Mouse (Mus musculus) cerebellum, adult 9-10 months (tissue): ENCODE results near the gene Arhgap33.

ENCODE experiments used
- DNase-seq: peaks from one replicate; pipeline ENCODE4 v3.0.0; 2022

Arhgap33 gene

GRCm38 (mm10) chr7:30534633-30535577, at the start of gene Arhgap33:
TSS of gene Arhgap33 (minus strand) at chr7:30535060.
- peak; percentile 96 for DNase-seq

GRCm38 (mm10) chr7:30584339-30584738, 49.5 kb upstream of the Arhgap33 start:
- DNase-seq: no peak

- DNase-seq: no peak
These were observed 46.7 kb upstream of the Arhgap33 start for GRCm38 (mm10) chr7:30581547-30581946.

GRCm38 (mm10) chr7:30579950-30580349, 45.1 kb upstream of the Arhgap33 start:
- no peak for DNase-seq

- peak; percentile 88 for DNase-seq
These were observed 38.1 kb upstream of the Arhgap33 start for GRCm38 (mm10) chr7:30572969-30573368.

- no peak for DNase-seq
These were observed 37.5 kb upstream of the Arhgap33 start for GRCm38 (mm10) chr7:30572389-30572788.

GRCm38 (mm10) chr7:30567555-30567954, 32.7 kb upstream of the Arhgap33 start:
- peak; percentile 29 for DNase-seq

- peak; percentile 38 for DNase-seq
These were observed 31.2 kb upstream of the Arhgap33 start for GRCm38 (mm10) chr7:30566033-30566432.

GRCm38 (mm10) chr7:30564970-30565571, 30.2 kb upstream of the Arhgap33 start, which contains the start of gene Igflr1:
TSS of gene Igflr1 (plus strand) at chr7:30565427.
- peak; percentile 60 for DNase-seq

GRCm38 (mm10) chr7:30563906-30564280, 29.0 kb upstream of the Arhgap33 start:
- DNase-seq: no peak

- DNase-seq: peak; percentile 97
These were observed 28.5 kb upstream of the Arhgap33 start, which contains the start of the genes U2af1l4, Gm49396 and Psenen for GRCm38 (mm10) chr7:30563117-30563905. TSS of gene U2af1l4 (plus strand) at chr7:30563301. TSS of gene Gm49396 (plus strand) at chr7:30563344. TSS of gene Psenen (minus strand) at chr7:30563627.

- no peak for DNase-seq
These were observed 27.8 kb upstream of the Arhgap33 start for GRCm38 (mm10) chr7:30562526-30563116.

GRCm38 (mm10) chr7:30560296-30560695, 25.4 kb upstream of the Arhgap33 start:
- peak; percentile 61 for DNase-seq

GRCm38 (mm10) chr7:30559443-30559954, 24.6 kb upstream of the Arhgap33 start, which contains the start of gene Lin37:
TSS of gene Lin37 (minus strand) at chr7:30559838.
- peak; percentile 100 for DNase-seq

GRCm38 (mm10) chr7:30558656-30559442, 24.0 kb upstream of the Arhgap33 start:
- DNase-seq: peak; percentile 54

- peak; percentile 45 for DNase-seq
These were observed 23.1 kb upstream of the Arhgap33 start for GRCm38 (mm10) chr7:30557901-30558514.

- no peak for DNase-seq
These were observed 22.2 kb upstream of the Arhgap33 start for GRCm38 (mm10) chr7:30556894-30557536.

GRCm38 (mm10) chr7:30553810-30554584, 19.1 kb upstream of the Arhgap33 start:
- peak; percentile 67 for DNase-seq

- DNase-seq: peak; percentile 84
These were observed 18.2 kb upstream of the Arhgap33 start for GRCm38 (mm10) chr7:30553021-30553589.
